Mouse (Mus musculus) thymus, postnatal 36 days (tissue): ENCODE data around the gene Fzd7.

ENCODE experiments used
- DNase-seq, 2 experiments: peaks; one replicate each; pipeline ENCODE4 v3.0.0; 2022; ENCODE audit warnings: mixed read lengths in 2 of 2

Fzd7 gene

GRCm38 (mm10) chr1:59472368-59473180 is 9.7 kb upstream of the Fzd7 start:
- DNase-seq, result no peak

- DNase-seq, result no peak
Measured at GRCm38 (mm10) chr1:59473181-59473555, 9.1 kb upstream of the Fzd7 start.

- no peak for DNase-seq
Measured at GRCm38 (mm10) chr1:59475618-59476017, 6.6 kb upstream of the Fzd7 start.

- DNase-seq, result no peak
Measured at GRCm38 (mm10) chr1:59478911-59479310, 3.3 kb upstream of the Fzd7 start.

- no peak for DNase-seq
Measured at GRCm38 (mm10) chr1:59480821-59481455, 1.3 kb upstream of the Fzd7 start.

- DNase-seq, result peak; percentile 92
Measured at GRCm38 (mm10) chr1:59481456-59482291, 550 bp upstream of the Fzd7 start.

GRCm38 (mm10) chr1:59482696-59483520 is 684 bp downstream of the Fzd7 start:
- peak; percentile 42 to 60 for DNase-seq

- DNase-seq, result peak; percentile 44 to 52
Measured at GRCm38 (mm10) chr1:59483521-59484245, 1.5 kb downstream of the Fzd7 start.

- peak in 1 of 2 experiments; percentile 7 for DNase-seq
Measured at GRCm38 (mm10) chr1:59484314-59484713, 2.1 kb downstream of the Fzd7 start.

GRCm38 (mm10) chr1:59484791-59485785 is 2.9 kb downstream of the Fzd7 start:
- no peak for DNase-seq

- DNase-seq, result no peak
Measured at GRCm38 (mm10) chr1:59485803-59486202, 3.6 kb downstream of the Fzd7 start.

- DNase-seq, result no peak
Measured at GRCm38 (mm10) chr1:59487651-59488051, 5.4 kb downstream of the Fzd7 start.

GRCm38 (mm10) chr1:59488481-59488880 is 6.3 kb downstream of the Fzd7 start:
- DNase-seq, result no peak

GRCm38 (mm10) chr1:59488991-59489390 is 6.8 kb downstream of the Fzd7 start:
- DNase-seq, result no peak

- DNase-seq, result no peak
Measured at GRCm38 (mm10) chr1:59491517-59491916, 9.3 kb downstream of the Fzd7 start.

GRCm38 (mm10) chr1:59492432-59492831 is 10.2 kb downstream of the Fzd7 start:
- DNase-seq, result no peak

- DNase-seq, result no peak
Measured at GRCm38 (mm10) chr1:59495970-59496369, 13.7 kb downstream of the Fzd7 start.

GRCm38 (mm10) chr1:59497741-59498613 is 15.8 kb downstream of the Fzd7 start:
- no peak for DNase-seq

GRCm38 (mm10) chr1:59499327-59499726 is 17.1 kb downstream of the Fzd7 start:
- no peak for DNase-seq
